Mouse (Mus musculus) neural tube, embryonic 11.5 days (tissue): Measurements from ENCODE around the gene Tcp11. TPM values are rescaled to one million over a fixed set of nuclear protein-coding genes. Genes with fewer than 3 reads are reported as not detected.

ENCODE experiments used
- ATAC-seq: fragments of 200-750 bp; cut with Nextera tagmentation; 2 replicates; pipeline ENCODE4 v1.8.0; 2017; ENCODE audit warnings: moderate number of reproducible peaks, mild to moderate bottlenecking, moderate TSS enrichment, moderate library complexity; ENCODE audit not compliant: insufficient read depth, low FRiP score, low TSS enrichment
- DNase-seq: peaks from one replicate; pipeline ENCODE4 v3.0.0-alpha.2; 2015; ENCODE audit warnings: low spot score
- H3K27ac ChIP-seq: fragments of 300-500 bp; sonication (generic); 2 replicates; pipeline ENCODE4 v1.5.1; 2014; ENCODE audit warnings: low read depth, mild to moderate bottlenecking, low read length
- H3K27me3 ChIP-seq: fragments of 300-500 bp; sonication (generic); 2 replicates; pipeline ENCODE4 v1.6.1; 2014; ENCODE audit warnings: mild to moderate bottlenecking, low read length, mixed read lengths; ENCODE audit not compliant: control insufficient read depth, insufficient read depth
- H3K36me3 ChIP-seq: fragments of 300-500 bp; sonication (generic); 2 replicates; pipeline ENCODE4 v1.6.1; 2014; ENCODE audit warnings: mild to moderate bottlenecking, low read length, moderate library complexity, mixed read lengths; ENCODE audit not compliant: control insufficient read depth, insufficient read depth
- H3K4me1 ChIP-seq: fragments of 300-500 bp; sonication (generic); 2 replicates; pipeline ENCODE4 v1.6.1; 2014; ENCODE audit warnings: low read length, mixed read lengths; ENCODE audit not compliant: control insufficient read depth, insufficient read depth
- H3K4me2 ChIP-seq: fragments of 300-500 bp; sonication (generic); 2 replicates; pipeline ENCODE4 v1.6.1; 2014; ENCODE audit warnings: low read depth, mild to moderate bottlenecking, moderate library complexity
- H3K4me3 ChIP-seq: fragments of 300-500 bp; sonication (generic); 2 replicates; pipeline ENCODE4 v1.5.1; 2014; ENCODE audit warnings: low read depth, low read length
- H3K9ac ChIP-seq: fragments of 300-500 bp; sonication (generic); 2 replicates; pipeline ENCODE4 v1.6.1; 2014; ENCODE audit warnings: mild to moderate bottlenecking, low read length
- H3K9me3 ChIP-seq: fragments of 300-500 bp; sonication (generic); 2 replicates; pipeline ENCODE4 v1.6.1; 2016; ENCODE audit warnings: low read length; ENCODE audit not compliant: control insufficient read depth
- WGBS: fragments of 180-500 bp; shearing (Covaris S2); extraction: QIAGEN DNeasy Blood & Tissue Kit; methylation state at CpG from one replicate; pipeline ENCODE4 v1.1.7; 2014; 5-methylcytosine and 5-hydroxymethylcytosine counted together
- polyA plus RNA-seq: library from polyadenylated mRNA; unstranded; fragments of >200 nt; fragmentation: Nextera tagmentation; extraction: Ambion mirVana; gene quantifications from 2 replicates; pipeline ENCODE4 v1.2.1, GENCODE M21; 2014

Tcp11 gene
- polyA plus RNA-seq = 0.69 and 0.76 TPM in 2 replicates

- peak; percentile 90 for DNase-seq
- Histone ChIP-seq H3K36me3 (no peaks in the 10 kb centered on the region), H3K9ac (peak within 1 kb of the TSS; percentile 54), H3K27ac (no peak within 1 kb of the TSS), H3K4me1 (peaks cover 5% of the 10 kb centered on the region; the same call in 1 of the 2 replicates), H3K4me3 (peak within 1 kb of the TSS; percentile 55), H3K27me3 (0 out of 2 replicates have a peak, but pooled peaks cover 2% of the 10 kb centered on the region), H3K4me2 (peak within 1 kb of the TSS; percentile 99), H3K9me3 (no peaks in the 10 kb centered on the region)
- 2% methylated on average over 55 of the region's 57 CpGs for WGBS
- peak; percentile 86 for ATAC-seq
Observed at GRCm38 (mm10) chr17:28080045-28080816, at the start of gene Tcp11. TSS of gene Tcp11 (minus strand) at chr17:28080639.

- Histone ChIP-seq H3K4me1 (0 out of 2 replicates have a peak, but pooled peaks cover 4% of the 10 kb centered on the region), H3K9ac (no peak overlapping the region), H3K4me3 (no peak overlapping the region), H3K9me3 (no peaks in the 10 kb centered on the region), H3K27me3 (no peaks in the 10 kb centered on the region), H3K4me2 (no peak overlapping the region), H3K27ac (no peak overlapping the region), H3K36me3 (no peaks in the 10 kb centered on the region)
- DNase-seq (no peak), ATAC-seq (no peak)
- WGBS = 91% methylated on average over 5 of the region's 5 CpGs
Observed at GRCm38 (mm10) chr17:28129796-28130195, 49.4 kb upstream of the Tcp11 start.

GRCm38 (mm10) chr17:28124368-28124767 lies 43.9 kb upstream of the Tcp11 start:
- Histone ChIP-seq H3K4me3 (no peak overlapping the region), H3K27me3 (no peaks in the 10 kb centered on the region), H3K4me1 (peaks cover 6% of the 10 kb centered on the region), H3K9ac (no peak overlapping the region; the same call in 1 of the 2 replicates), H3K36me3 (no peaks in the 10 kb centered on the region), H3K9me3 (no peaks in the 10 kb centered on the region), H3K4me2 (no peak overlapping the region), H3K27ac (no peak overlapping the region)
- ATAC-seq (no peak), DNase-seq (no peak)
- 68% methylated on average over 8 of the region's 8 CpGs for WGBS

GRCm38 (mm10) chr17:28123627-28124026 lies 43.2 kb upstream of the Tcp11 start:
- H3K4me2 ChIP-seq = no peak overlapping the region

GRCm38 (mm10) chr17:28122949-28123348 lies 42.5 kb upstream of the Tcp11 start:
- Histone ChIP-seq H3K27ac (peak overlapping the region; percentile 60; the same call in 1 of the 2 replicates), H3K9me3 (no peaks in the 10 kb centered on the region), H3K4me1 (peaks cover 6% of the 10 kb centered on the region), H3K9ac (peak overlapping the region; percentile 43), H3K27me3 (no peaks in the 10 kb centered on the region), H3K4me3 (no peak overlapping the region), H3K36me3 (no peaks in the 10 kb centered on the region), H3K4me2 (no peak overlapping the region)
- DNase-seq = no peak
- WGBS = 51% methylated on average over 13 of the region's 13 CpGs
- no peak for ATAC-seq

More at GRCm38 (mm10) chr17:28123627-28124026, 43.2 kb upstream of the Tcp11 start:
- ATAC-seq = peak; percentile 58; the same call in 1 of the 2 replicates
- Histone ChIP-seq H3K9me3 (no peaks in the 10 kb centered on the region), H3K27me3 (no peaks in the 10 kb centered on the region), H3K36me3 (no peaks in the 10 kb centered on the region), H3K4me1 (peaks cover 6% of the 10 kb centered on the region), H3K27ac (peak overlapping the region; percentile 60; the same call in 1 of the 2 replicates), H3K9ac (peak overlapping the region; percentile 43), H3K4me3 (no peak overlapping the region)
- 29% methylated on average over 7 of the region's 7 CpGs for WGBS
- peak; percentile 65 for DNase-seq

- no peak overlapping the region for H3K4me3 ChIP-seq
- 85% methylated on average over 5 of the region's 5 CpGs for WGBS
- no peak for ATAC-seq
- peaks cover 6% of the 10 kb centered on the region for H3K4me1 ChIP-seq
- no peaks in the 10 kb centered on the region for H3K27me3 ChIP-seq
- H3K27ac ChIP-seq = no peak overlapping the region
- no peak overlapping the region for H3K9ac ChIP-seq
- H3K36me3 ChIP-seq = no peaks in the 10 kb centered on the region
- no peak for DNase-seq
- no peaks in the 10 kb centered on the region for H3K9me3 ChIP-seq
- no peak overlapping the region for H3K4me2 ChIP-seq
Observed at GRCm38 (mm10) chr17:28120460-28120859, 40.0 kb upstream of the Tcp11 start.

- Histone ChIP-seq H3K4me2 (no peak overlapping the region), H3K9ac (no peak overlapping the region), H3K36me3 (no peaks in the 10 kb centered on the region), H3K27me3 (no peaks in the 10 kb centered on the region), H3K27ac (no peak overlapping the region), H3K9me3 (no peaks in the 10 kb centered on the region), H3K4me3 (no peak overlapping the region), H3K4me1 (peaks cover 2% of the 10 kb centered on the region; the same call in 1 of the 2 replicates)
- DNase-seq (no peak), ATAC-seq (no peak)
- WGBS = 57% methylated on average over 19 of the region's 19 CpGs
Observed at GRCm38 (mm10) chr17:28117451-28118209, 37.2 kb upstream of the Tcp11 start.

- Histone ChIP-seq H3K4me3 (no peak overlapping the region), H3K27ac (no peak overlapping the region), H3K9ac (no peak overlapping the region), H3K9me3 (no peaks in the 10 kb centered on the region), H3K4me2 (no peak overlapping the region), H3K4me1 (peaks cover 2% of the 10 kb centered on the region; the same call in 1 of the 2 replicates), H3K27me3 (no peaks in the 10 kb centered on the region), H3K36me3 (no peaks in the 10 kb centered on the region)
- peak; percentile 38 for DNase-seq
- WGBS = 63% methylated on average over 9 of the region's 9 CpGs
- peak; percentile 48; the same call in 1 of the 2 replicates for ATAC-seq
Observed at GRCm38 (mm10) chr17:28116335-28116734, 35.9 kb upstream of the Tcp11 start.
